Mouse (Mus musculus) lung, embryonic 14.5 days (tissue): ENCODE data around the gene Cep97. TPM values are rescaled to one million over a fixed set of nuclear protein-coding genes. Genes with fewer than 3 reads are reported as not detected.
A peak's percentile ranks its signal among the peaks of the same experiment; 100 is the strongest.

Experiments used
- ATAC-seq: fragments of 200-750 bp; cut with Nextera tagmentation; 2 replicates; pipeline ENCODE4 v1.8.0; 2017; ENCODE audit warnings: mild to moderate bottlenecking, moderate TSS enrichment, moderate library complexity; ENCODE audit not compliant: insufficient read depth
- DNase-seq: peaks from one replicate; pipeline ENCODE4 v3.0.0-alpha.2; 2015
- H3K27ac ChIP-seq: fragments of 300-500 bp; sonication (generic); 2 replicates; pipeline ENCODE4 v1.5.1; 2014; ENCODE audit warnings: low read depth, mild to moderate bottlenecking, moderate library complexity
- H3K27me3 ChIP-seq: fragments of 300-500 bp; sonication (generic); 2 replicates; pipeline ENCODE4 v1.6.1; 2014; ENCODE audit warnings: low read length, control low read depth; ENCODE audit not compliant: insufficient read depth
- H3K36me3 ChIP-seq: fragments of 300-500 bp; sonication (generic); 2 replicates; pipeline ENCODE4 v1.6.1; 2014; ENCODE audit warnings: control low read depth; ENCODE audit not compliant: insufficient read depth
- H3K4me1 ChIP-seq: fragments of 300-500 bp; sonication (generic); 2 replicates; pipeline ENCODE4 v1.6.1; 2014; ENCODE audit warnings: antibody characterized with exemption, control low read depth; ENCODE audit not compliant: insufficient read depth
- H3K4me2 ChIP-seq: fragments of 300-500 bp; sonication (generic); 2 replicates; pipeline ENCODE4 v1.6.1; 2014; ENCODE audit warnings: mild to moderate bottlenecking
- H3K4me3 ChIP-seq: fragments of 300-500 bp; sonication (generic); 2 replicates; pipeline ENCODE4 v1.5.1; 2014; ENCODE audit warnings: low read depth, low read length
- H3K9ac ChIP-seq: fragments of 300-500 bp; sonication (generic); 2 replicates; pipeline ENCODE4 v1.6.1; 2014
- H3K9me3 ChIP-seq: fragments of 300-500 bp; sonication (generic); 2 replicates; pipeline ENCODE4 v1.6.1; 2016; ENCODE audit warnings: low read depth, low read length, control low read depth
- CTCF ChIP-seq: IDR thresholded peaks from 2 replicates; pipeline ENCODE4 v1.5.1; 2016; ENCODE audit warnings: antibody characterized with exemption, low read depth
- WGBS: fragments of 180-500 bp; shearing (Covaris S2); extraction: QIAGEN DNeasy Blood & Tissue Kit; methylation state at CpG from one replicate; pipeline ENCODE4 v1.1.7; 2014; 5-methylcytosine and 5-hydroxymethylcytosine counted together
- polyA plus RNA-seq: library from polyadenylated mRNA; unstranded; fragments of >200 nt; fragmentation: Nextera tagmentation; extraction: Ambion mirVana; gene quantifications from 2 replicates; pipeline ENCODE4 v1.2.1, GENCODE M21; 2014

Gene Cep97
- polyA plus RNA-seq, 1 experiment from 2014 or later: 14.0 TPM

- Histone ChIP-seq H3K9me3 (no peaks in the 10 kb centered on the region), H3K9ac (no peak overlapping the region), H3K27me3 (no peaks in the 10 kb centered on the region), H3K36me3 (peaks cover 32% of the 10 kb centered on the region), H3K4me3 (no peak overlapping the region), H3K27ac (no peak overlapping the region), H3K4me2 (no peak overlapping the region), H3K4me1 (no peaks in the 10 kb centered on the region)
- no peak for TF ChIP-seq CTCF
- ATAC-seq: no peak
- DNase-seq: no peak
- WGBS: 86% methylated on average over 10 of the region's 10 CpGs
Observed at GRCm38 (mm10) chr16:55910208-55910793, 24.4 kb downstream of the Cep97 start.

- Histone ChIP-seq H3K9me3 (no peaks in the 10 kb centered on the region), H3K27me3 (no peaks in the 10 kb centered on the region), H3K4me1 (no peaks in the 10 kb centered on the region), H3K9ac (no peak overlapping the region), H3K27ac (no peak overlapping the region), H3K4me3 (no peak overlapping the region), H3K36me3 (peaks cover 33% of the 10 kb centered on the region), H3K4me2 (no peak overlapping the region)
- no peak for DNase-seq
- no peak for TF ChIP-seq CTCF
- 80% methylated on average over 5 of the region's 5 CpGs for WGBS
- no peak for ATAC-seq
Observed at GRCm38 (mm10) chr16:55906928-55907679, 27.6 kb downstream of the Cep97 start.

GRCm38 (mm10) chr16:55905370-55905769, 29.3 kb downstream of the Cep97 start:
- WGBS: 87% methylated on average over 25 of the region's 25 CpGs
- ATAC-seq: no peak
- H3K4me2 ChIP-seq: no peak overlapping the region
- H3K36me3 ChIP-seq: peaks cover 29% of the 10 kb centered on the region
- TF ChIP-seq CTCF: no peak
- no peak for DNase-seq
- no peaks in the 10 kb centered on the region for H3K4me1 ChIP-seq
- H3K9me3 ChIP-seq: no peaks in the 10 kb centered on the region
- no peak overlapping the region for H3K9ac ChIP-seq
- no peaks in the 10 kb centered on the region for H3K27me3 ChIP-seq
- no peak overlapping the region for H3K27ac ChIP-seq
- no peak overlapping the region for H3K4me3 ChIP-seq

- DNase-seq (no peak), ATAC-seq (no peak)
- Histone ChIP-seq H3K4me1 (no peaks in the 10 kb centered on the region), H3K4me2 (no peak overlapping the region), H3K36me3 (peaks cover 17% of the 10 kb centered on the region), H3K4me3 (no peak overlapping the region), H3K27me3 (no peaks in the 10 kb centered on the region), H3K9ac (no peak overlapping the region), H3K27ac (no peak overlapping the region), H3K9me3 (no peaks in the 10 kb centered on the region)
- WGBS: 87% methylated on average over 14 of the region's 14 CpGs
- TF ChIP-seq CTCF: no peak
Observed at GRCm38 (mm10) chr16:55901839-55902756, 32.6 kb downstream of the Cep97 start.

- Histone ChIP-seq H3K4me1 (no peaks in the 10 kb centered on the region), H3K36me3 (peaks cover 2% of the 10 kb centered on the region; the same call in 1 of the 2 replicates), H3K4me3 (no peak overlapping the region), H3K9ac (no peak overlapping the region), H3K27me3 (no peaks in the 10 kb centered on the region), H3K9me3 (no peaks in the 10 kb centered on the region), H3K4me2 (no peak overlapping the region), H3K27ac (no peak overlapping the region)
- 69% methylated on average over 9 of the region's 9 CpGs for WGBS
- ATAC-seq (no peak), DNase-seq (peak; percentile 72)
- no peak for TF ChIP-seq CTCF
Observed at GRCm38 (mm10) chr16:55898385-55899002, 36.2 kb downstream of the Cep97 start.

- 3% methylated on average over 9 of the region's 9 CpGs for WGBS
- H3K4me3 ChIP-seq: peak overlapping the region; percentile 76
- H3K9me3 ChIP-seq: no peaks in the 10 kb centered on the region
- H3K4me2 ChIP-seq: peak overlapping the region; percentile 85
- ATAC-seq (peak; percentile 15; the same call in 1 of the 2 replicates), DNase-seq (peak; percentile 57)
- H3K27ac ChIP-seq: peak overlapping the region; percentile 86
- 0 out of 2 replicates have a peak, but pooled peaks cover under 1% of the 10 kb centered on the region for H3K36me3 ChIP-seq
- no peaks in the 10 kb centered on the region for H3K4me1 ChIP-seq
- H3K27me3 ChIP-seq: no peaks in the 10 kb centered on the region
- H3K9ac ChIP-seq: peak overlapping the region; percentile 70
- no peak for TF ChIP-seq CTCF
Observed at GRCm38 (mm10) chr16:55895651-55896095, 39.0 kb downstream of the Cep97 start.
